Comparison of ENCODE assay signal across 9 mouse cellular contexts in genomic region chr14:29090074-29090473, GRCm38 (mm10).
DNase-seq lines count a peak whose midpoint lies in the region; ATAC-seq and TF ChIP-seq lines count a peak whose summit lies in the region.
"Had no signal": no experiment of that assay in that cellular context is flagged by ENCODE, and none has a peak within 500 bp of the region (broad histone marks: within the 10 kb centered on the region; RNA-seq: fewer than 3 reads in every experiment).

No protein-coding gene starts in this region.

- 6% methylated on average over 5 of the region's 5 CpGs for WGBS in forebrain, embryonic 12.5 days

- H3K9ac ChIP-seq in ES-E14 (ENCODE audit: insufficient read depth, low read depth, low read length, poor library complexity, severe bottlenecking), result no peak overlapping the region
- H3K9ac ChIP-seq in forebrain, embryonic 12.5 days, result no peak overlapping the region

- no peaks in the 10 kb centered on the region for H3K36me3 ChIP-seq in ES-E14 (ENCODE audit: control insufficient read depth, insufficient read depth, low read length, poor library complexity, severe bottlenecking)
- no peaks in the 10 kb centered on the region for H3K36me3 ChIP-seq in forebrain, embryonic 12.5 days (replicated peaks)

- peak; percentile 39 for DNase-seq in ES-E14 (ENCODE audit: low read depth, low spot score)
- peak; percentile 10 for DNase-seq in c-Kit-positive CD71-positive TER-119-positive erythroid progenitor cells, embryonic 14.5 days (ENCODE audit: low spot score)
- peak; percentile 81 to 87 for DNase-seq in heart, postnatal 14 days
- peak; percentile 91 to 93 for DNase-seq in kidney, postnatal 4 days
- peak; percentile 47 for DNase-seq in lung, adult 18-20 months
- peak; percentile 39 for DNase-seq in ovary, postnatal 10 days (ENCODE audit: low spot score)
- DNase-seq in urinary bladder, postnatal 4 days (ENCODE audit: low spot score in 2 of 2), result peak; percentile 56 to 86

- no peak overlapping the region for H3K4me2 ChIP-seq in forebrain, embryonic 12.5 days

- no peaks in the 10 kb centered on the region for H3K9me3 ChIP-seq in ES-E14 (ENCODE audit: control insufficient read depth, insufficient read depth, low read depth, low read length)
- no peaks in the 10 kb centered on the region for H3K9me3 ChIP-seq in forebrain, embryonic 12.5 days

- in situ Hi-C loops in ES-E14 (cut with MboI; ENCODE audit: low sequenced_read_pairs in 2 of 2, unreplicated experiment in 2 of 2), result no loop called here

- H3K4me3 ChIP-seq in ES-E14 (ENCODE audit: insufficient read depth in 1 of 2, low read depth in 1 of 2, low read length in 2 of 2, poor library complexity in 1 of 2, severe bottlenecking in 1 of 2), result no peak overlapping the region
- no peak overlapping the region for H3K4me3 ChIP-seq in forebrain, embryonic 12.5 days (replicated peaks)
- H3K4me3 ChIP-seq: erythroblast, embryonic 14.5 days had no signal

- peak; percentile 82 for ATAC-seq in forebrain, embryonic 12.5 days (ENCODE audit: low FRiP score)

- intact Hi-C loops in heart, postnatal 14 days (cut with DNase I), result loop anchor here (5.0 to 10.0 kb wide), 4 partner anchors 138 to 1283 kb away; no protein-coding TSS in a partner anchor

- H3K27me3 ChIP-seq in forebrain, embryonic 12.5 days, result peaks cover 11% of the 10 kb centered on the region

- H3K27ac ChIP-seq in ES-E14 (ENCODE audit: insufficient read depth, low read depth, low read length, poor library complexity, severe bottlenecking), result no peak overlapping the region
- H3K27ac ChIP-seq in forebrain, embryonic 12.5 days, result no peak overlapping the region

- H3K4me1 ChIP-seq in ES-E14 (ENCODE audit: control insufficient read depth in 2 of 2, insufficient read depth in 2 of 2, low read length in 2 of 2, poor library complexity in 1 of 2), result no peaks in the 10 kb centered on the region
- H3K4me1 ChIP-seq in forebrain, embryonic 12.5 days, result peaks cover 3% of the 10 kb centered on the region; the same call in 1 of the 2 replicates

TF ChIP-seq in ES-E14, 5 proteins besides CTCF, POLR2A, EP300 and RAD21:
- TF ChIP-seq ZNF384 (IDR thresholded peaks at IDR 0.05; ENCODE audit: low read depth, low read length) (no peak), ZC3H11A (IDR thresholded peaks at IDR 0.05; ENCODE audit: borderline replicate concordance, low read depth, low read length) (peak; percentile 88)

Comparison
In these comparisons a context has a peak if more than half of its experiments do, and no peak if none do; other contexts are left out.
1. DNase-seq: peak in every context shown above with its lines; median percentile 92 in kidney, postnatal 4 days; 84 in heart, postnatal 14 days; 71 in urinary bladder, postnatal 4 days; 47 in lung, adult 18-20 months; 39 in ES-E14; 39 in ovary, postnatal 10 days; 10 in c-Kit-positive CD71-positive TER-119-positive erythroid progenitor cells, embryonic 14.5 days.